In the genomic region with DNA sequence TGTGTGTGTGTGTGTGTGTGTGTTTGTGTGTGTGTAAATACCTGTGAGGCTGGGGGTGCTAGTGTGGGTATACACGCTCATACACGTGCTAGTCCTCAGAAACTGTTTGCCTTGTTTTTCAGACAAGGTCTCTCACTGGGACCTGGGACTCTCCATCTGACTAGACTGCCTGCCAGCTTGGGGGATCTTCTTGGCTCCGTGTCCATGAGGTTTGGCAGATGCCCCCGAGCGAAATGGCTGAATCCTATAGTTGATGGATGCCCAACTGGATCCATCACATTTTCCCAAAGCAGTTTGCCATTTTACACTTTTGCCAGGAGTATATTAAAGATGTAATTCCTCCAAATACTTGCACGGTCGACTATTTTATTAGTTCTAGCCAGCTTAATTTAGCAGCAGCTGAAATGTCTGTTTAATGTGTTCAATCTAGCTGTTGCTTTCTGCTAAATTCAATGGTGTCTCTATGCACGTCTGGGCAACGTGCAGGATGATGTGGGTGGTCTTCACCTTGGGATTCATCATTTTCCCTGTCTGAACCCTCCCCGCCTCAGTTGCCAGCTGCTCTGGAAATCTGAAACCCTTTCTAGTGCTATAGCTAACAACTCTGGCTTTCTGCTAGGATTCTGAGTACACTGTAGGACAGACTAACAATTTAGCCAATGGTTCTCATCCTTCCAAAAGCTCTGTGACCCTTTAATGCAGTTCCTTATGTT, we compare ENCODE assay signal across 22 mouse cellular contexts.
DNase-seq lines count a peak whose midpoint lies in the region; ATAC-seq lines count a peak whose summit lies in the region.
"Had no signal": no experiment of that assay in that cellular context is flagged by ENCODE, and none has a peak within 500 bp of the region (broad histone marks: within the 10 kb centered on the region; RNA-seq: fewer than 3 reads in every experiment).

No protein-coding gene starts in this region.

- H3K4me1 ChIP-seq in limb, embryonic 13.5 days: no peaks in the 10 kb centered on the region
- peaks cover 9% of the 10 kb centered on the region; the same call in 1 of the 2 replicates for H3K4me1 ChIP-seq in limb, embryonic 10.5 days
- peaks cover 4% of the 10 kb centered on the region; the same call in 1 of the 2 replicates for H3K4me1 ChIP-seq in embryonic facial prominence, embryonic 12.5 days
- no peaks in the 10 kb centered on the region for H3K4me1 ChIP-seq in limb, embryonic 15.5 days
- no peaks in the 10 kb centered on the region for H3K4me1 ChIP-seq in forebrain, embryonic 15.5 days
- H3K4me1 ChIP-seq: embryonic facial prominence, embryonic 15.5 days; forebrain, embryonic 10.5 days; heart, embryonic 12.5 days; hindbrain, embryonic 15.5 days had no signal

- intact Hi-C loops in heart, postnatal 10 days (cut with DNase I): no loop called here

- H3K9me3 ChIP-seq in limb, embryonic 13.5 days: no peaks in the 10 kb centered on the region
- H3K9me3 ChIP-seq in limb, embryonic 10.5 days (replicated peaks): no peaks in the 10 kb centered on the region
- H3K9me3 ChIP-seq in embryonic facial prominence, embryonic 12.5 days: no peaks in the 10 kb centered on the region
- no peaks in the 10 kb centered on the region for H3K9me3 ChIP-seq in limb, embryonic 15.5 days
- no peaks in the 10 kb centered on the region for H3K9me3 ChIP-seq in forebrain, embryonic 15.5 days
- H3K9me3 ChIP-seq: embryonic facial prominence, embryonic 15.5 days; forebrain, embryonic 10.5 days; heart, embryonic 12.5 days; hindbrain, embryonic 15.5 days had no signal

- H3K27me3 ChIP-seq in limb, embryonic 13.5 days: no peaks in the 10 kb centered on the region
- H3K27me3 ChIP-seq in limb, embryonic 10.5 days (ENCODE audit: low read depth, poor library complexity, severe bottlenecking): no peaks in the 10 kb centered on the region
- no peaks in the 10 kb centered on the region for H3K27me3 ChIP-seq in embryonic facial prominence, embryonic 12.5 days
- H3K27me3 ChIP-seq in limb, embryonic 15.5 days: no peaks in the 10 kb centered on the region
- no peaks in the 10 kb centered on the region for H3K27me3 ChIP-seq in forebrain, embryonic 15.5 days
- H3K27me3 ChIP-seq: embryonic facial prominence, embryonic 15.5 days; heart, embryonic 12.5 days; hindbrain, embryonic 15.5 days had no signal

- no peak overlapping the region for H3K4me2 ChIP-seq in limb, embryonic 13.5 days (replicated peaks)
- no peak overlapping the region for H3K4me2 ChIP-seq in embryonic facial prominence, embryonic 12.5 days (replicated peaks)
- no peak overlapping the region for H3K4me2 ChIP-seq in limb, embryonic 15.5 days
- H3K4me2 ChIP-seq in forebrain, embryonic 15.5 days (replicated peaks): no peak overlapping the region
- H3K4me2 ChIP-seq: embryonic facial prominence, embryonic 15.5 days; heart, embryonic 12.5 days; hindbrain, embryonic 15.5 days had no signal

- H3K36me3 ChIP-seq in limb, embryonic 13.5 days: no peaks in the 10 kb centered on the region
- H3K36me3 ChIP-seq in limb, embryonic 10.5 days: no peaks in the 10 kb centered on the region
- H3K36me3 ChIP-seq in embryonic facial prominence, embryonic 12.5 days: no peaks in the 10 kb centered on the region
- H3K36me3 ChIP-seq in limb, embryonic 15.5 days: no peaks in the 10 kb centered on the region
- H3K36me3 ChIP-seq in forebrain, embryonic 15.5 days: no peaks in the 10 kb centered on the region
- H3K36me3 ChIP-seq: embryonic facial prominence, embryonic 15.5 days; forebrain, embryonic 10.5 days; G1E; heart, embryonic 12.5 days; hindbrain, embryonic 15.5 days had no signal

- peak overlapping the region; percentile 6; the same call in 1 of the 2 replicates for H3K27ac ChIP-seq in limb, embryonic 13.5 days
- H3K27ac ChIP-seq in limb, embryonic 10.5 days: no peak overlapping the region
- H3K27ac ChIP-seq in embryonic facial prominence, embryonic 12.5 days: 0 out of 2 replicates have a peak overlapping the region, but pooled peaks have one; percentile 2
- H3K27ac ChIP-seq in limb, embryonic 15.5 days: no peak overlapping the region
- H3K27ac ChIP-seq in forebrain, embryonic 15.5 days (replicated peaks): no peak overlapping the region
- H3K27ac ChIP-seq: embryonic facial prominence, embryonic 15.5 days; forebrain, embryonic 10.5 days; hindbrain, embryonic 15.5 days had no signal

- peak; percentile 42 for DNase-seq in heart, adult 11 months
- no peak for DNase-seq in heart, postnatal 10 days
- no peak for DNase-seq in limb, embryonic 10.5 days (ENCODE audit: low spot score)
- no peak for DNase-seq in B cell, adult 2 months
- DNase-seq: adrenal gland, postnatal 10 days; cerebellum, adult 9-10 months; gastrocnemius, postnatal 36 days; heart, adult 18-20 months; heart, postnatal 36 days; kidney, adult 18-20 months had no signal

- H3K9ac ChIP-seq in limb, embryonic 13.5 days: no peak overlapping the region
- no peak overlapping the region for H3K9ac ChIP-seq in embryonic facial prominence, embryonic 12.5 days
- no peak overlapping the region for H3K9ac ChIP-seq in limb, embryonic 15.5 days
- no peak overlapping the region for H3K9ac ChIP-seq in forebrain, embryonic 15.5 days (replicated peaks)
- H3K9ac ChIP-seq: embryonic facial prominence, embryonic 15.5 days; heart, embryonic 12.5 days; hindbrain, embryonic 15.5 days had no signal

- no peak overlapping the region for H3K4me3 ChIP-seq in limb, embryonic 13.5 days
- no peak overlapping the region for H3K4me3 ChIP-seq in limb, embryonic 10.5 days
- H3K4me3 ChIP-seq in embryonic facial prominence, embryonic 12.5 days: no peak overlapping the region
- H3K4me3 ChIP-seq in limb, embryonic 15.5 days: no peak overlapping the region
- no peak overlapping the region for H3K4me3 ChIP-seq in forebrain, embryonic 15.5 days
- H3K4me3 ChIP-seq: embryonic facial prominence, embryonic 15.5 days; erythroblast, embryonic 14.5 days; forebrain, embryonic 10.5 days; heart, embryonic 12.5 days; hindbrain, embryonic 15.5 days had no signal

- WGBS in limb, embryonic 13.5 days: 37% methylated on average over 10 of the region's 10 CpGs
- 73% methylated on average over 10 of the region's 10 CpGs for WGBS in limb, embryonic 10.5 days
- WGBS in embryonic facial prominence, embryonic 12.5 days: 65% methylated on average over 10 of the region's 10 CpGs
- 33% methylated on average over 10 of the region's 10 CpGs for WGBS in limb, embryonic 15.5 days
- 73% methylated on average over 10 of the region's 10 CpGs for WGBS in forebrain, embryonic 15.5 days

- peak; percentile 51; the same call in 1 of the 2 replicates for ATAC-seq in limb, embryonic 13.5 days (ENCODE audit: low FRiP score, low read depth)
- no peak for ATAC-seq in embryonic facial prominence, embryonic 12.5 days (ENCODE audit: insufficient number of reproducible peaks, insufficient read depth, low FRiP score, low TSS enrichment)
- peak; percentile 79 for ATAC-seq in limb, embryonic 15.5 days (ENCODE audit: insufficient number of reproducible peaks, low FRiP score, low TSS enrichment, low read depth)
- ATAC-seq in forebrain, embryonic 15.5 days (replicated peaks): no peak
- ATAC-seq: CD4-positive, CD25-positive, alpha-beta regulatory T cell, adult 4 months; forebrain, embryonic 14.5 days had no signal

Comparison
In these comparisons a context has a peak if more than half of its experiments do, and no peak if none do; other contexts are left out.
1. H3K27ac ChIP-seq: peak in limb, embryonic 13.5 days (single experiment) and embryonic facial prominence, embryonic 12.5 days (single experiment); none in limb, embryonic 10.5 days (single experiment), limb, embryonic 15.5 days (single experiment) and forebrain, embryonic 15.5 days (single experiment).
2. ATAC-seq: peak in limb, embryonic 13.5 days (single experiment) and limb, embryonic 15.5 days (single experiment); none in embryonic facial prominence, embryonic 12.5 days (single experiment) and forebrain, embryonic 15.5 days (single experiment).